Mouse (Mus musculus): ENCODE data around the gene Olfr582. TPM values are rescaled to one million over a fixed set of nuclear protein-coding genes. Genes with fewer than 3 reads are reported as not detected.

Olfr582 gene
- not detected in 2 replicates for polyA plus RNA-seq (2015; fragmentation: Nextera tagmentation; extraction: Ambion mirVana)

GRCm38 (mm10) chr7:103037724-103038123 is at the start of gene Olfr582:
Olfr582 (plus strand) TSS chr7:103038024.

GRCm38 (mm10) chr7:102989224-102989623 is 48.6 kb upstream of the Olfr582 start, which contains the start of gene Olfr578:
Olfr578 (minus strand) TSS chr7:102989324.

GRCm38 (mm10) chr7:103051000-103051399 is 13.2 kb downstream of the Olfr582 start, which contains the start of gene Olfr583:
Olfr583 (plus strand) TSS chr7:103051300.

GRCm38 (mm10) chr7:103081585-103081984 is 43.8 kb downstream of the Olfr582 start, which contains the start of gene Olfr584:
Olfr584 (plus strand) TSS chr7:103081885.

Other genes with a start within 250 kb of the Olfr582 start
- gene Olfr564, start 234.5 kb upstream of the Olfr582 start, polyA plus RNA-seq (2015; fragmentation: Nextera tagmentation; extraction: Ambion mirVana): not detected in 2 replicates
- 0.15 TPM in 1 of 2 replicates, not detected in the other for gene Olfr566, start 179.3 kb upstream of the Olfr582 start, polyA plus RNA-seq (2015; fragmentation: Nextera tagmentation; extraction: Ambion mirVana)
- gene Olfr568, start 160.9 kb upstream of the Olfr582 start, polyA plus RNA-seq (2015; fragmentation: Nextera tagmentation; extraction: Ambion mirVana): not detected in 2 replicates
- gene Olfr569, start 147.1 kb upstream of the Olfr582 start, polyA plus RNA-seq (2015; fragmentation: Nextera tagmentation; extraction: Ambion mirVana): not detected in 2 replicates
- gene Olfr570, start 143.4 kb upstream of the Olfr582 start, polyA plus RNA-seq (2015; fragmentation: Nextera tagmentation; extraction: Ambion mirVana): not detected in 2 replicates
- not detected in 2 replicates for gene Olfr571, start 120.5 kb upstream of the Olfr582 start, polyA plus RNA-seq (2015; fragmentation: Nextera tagmentation; extraction: Ambion mirVana)
- not detected in 2 replicates for gene Olfr572, start 113.6 kb upstream of the Olfr582 start, polyA plus RNA-seq (2015; fragmentation: Nextera tagmentation; extraction: Ambion mirVana)
- not detected in 2 replicates for gene Olfr573-ps1, start 95.4 kb upstream of the Olfr582 start, polyA plus RNA-seq (2015; fragmentation: Nextera tagmentation; extraction: Ambion mirVana)
- not detected in 2 replicates for gene Olfr574, start 89.6 kb upstream of the Olfr582 start, polyA plus RNA-seq (2015; fragmentation: Nextera tagmentation; extraction: Ambion mirVana)
- not detected in 2 replicates for gene Olfr575, start 79.2 kb upstream of the Olfr582 start, polyA plus RNA-seq (2015; fragmentation: Nextera tagmentation; extraction: Ambion mirVana)
- gene Olfr576, start 75.4 kb upstream of the Olfr582 start, polyA plus RNA-seq (2015; fragmentation: Nextera tagmentation; extraction: Ambion mirVana): not detected in 2 replicates
- not detected in 2 replicates for gene Olfr577, start 62.1 kb upstream of the Olfr582 start, polyA plus RNA-seq (2015; fragmentation: Nextera tagmentation; extraction: Ambion mirVana)
- not detected in 2 replicates for gene Olfr578, start 48.7 kb upstream of the Olfr582 start, polyA plus RNA-seq (2015; fragmentation: Nextera tagmentation; extraction: Ambion mirVana)
- gene Olfr583, start 13.3 kb downstream of the Olfr582 start, polyA plus RNA-seq (2015; fragmentation: Nextera tagmentation; extraction: Ambion mirVana): not detected in 2 replicates
- not detected in 2 replicates for gene Olfr584, start 43.9 kb downstream of the Olfr582 start, polyA plus RNA-seq (2015; fragmentation: Nextera tagmentation; extraction: Ambion mirVana)
- gene Olfr585, start 59.7 kb downstream of the Olfr582 start, polyA plus RNA-seq (2015; fragmentation: Nextera tagmentation; extraction: Ambion mirVana): not detected in 2 replicates
- gene Olfr586, start 87.6 kb downstream of the Olfr582 start, polyA plus RNA-seq (2015; fragmentation: Nextera tagmentation; extraction: Ambion mirVana): not detected in 2 replicates
- gene Olfr588-ps1, start 102.9 kb downstream of the Olfr582 start, polyA plus RNA-seq (2015; fragmentation: Nextera tagmentation; extraction: Ambion mirVana): not detected in 2 replicates
- gene Olfr589, start 118.3 kb downstream of the Olfr582 start, polyA plus RNA-seq (2015; fragmentation: Nextera tagmentation; extraction: Ambion mirVana): not detected in 2 replicates
- not detected in 2 replicates for gene Olfr591, start 140.3 kb downstream of the Olfr582 start, polyA plus RNA-seq (2015; fragmentation: Nextera tagmentation; extraction: Ambion mirVana)
- gene Olfr592, start 146.8 kb downstream of the Olfr582 start, polyA plus RNA-seq (2015; fragmentation: Nextera tagmentation; extraction: Ambion mirVana): not detected in 2 replicates
- not detected in 2 replicates for gene Olfr593, start 173.8 kb downstream of the Olfr582 start, polyA plus RNA-seq (2015; fragmentation: Nextera tagmentation; extraction: Ambion mirVana)
- gene Olfr594, start 179.0 kb downstream of the Olfr582 start, polyA plus RNA-seq (2015; fragmentation: Nextera tagmentation; extraction: Ambion mirVana): not detected in 2 replicates
- not detected in 2 replicates for gene Usp17ld, start 214.5 kb downstream of the Olfr582 start, polyA plus RNA-seq (2015; fragmentation: Nextera tagmentation; extraction: Ambion mirVana)